Mouse (Mus musculus) E14TG2a.4 (cell line): Measurements from ENCODE around the gene Fam126a.

Experiments
- CTCF ChIP-seq: conservative IDR thresholded peaks from 2 replicates; pipeline ENCODE4 v1.5.1; 2014; ENCODE audit warnings: low read length
- NANOG ChIP-seq: IDR thresholded peaks from 2 replicates; pipeline ENCODE4 v1.6.1; 2014; ENCODE audit warnings: borderline replicate concordance, low read length, mixed read lengths

DNA sequence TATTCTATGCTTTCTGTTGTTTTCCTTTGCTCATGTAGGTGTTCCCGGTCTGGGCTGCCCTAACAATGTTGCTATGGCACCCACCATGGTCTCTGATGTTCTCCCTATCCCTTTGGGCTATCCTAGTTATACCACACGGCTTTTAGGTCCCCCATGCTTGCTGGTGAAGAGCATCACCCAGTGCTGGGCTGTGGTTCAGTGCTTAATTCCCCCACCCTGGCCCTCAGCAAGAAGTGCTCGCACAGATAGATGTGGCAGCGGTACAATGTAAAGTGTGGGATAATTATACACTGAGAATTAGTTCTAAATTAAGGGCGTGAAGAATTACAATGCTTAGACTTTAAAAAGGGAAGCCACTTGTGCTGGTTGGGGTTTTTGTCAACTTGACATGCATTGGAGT, 164.5 kb downstream of the Fam126a start:
- TF ChIP-seq CTCF, result no peak
- TF ChIP-seq NANOG, result no peak
